Mouse (Mus musculus) myocyte (in vitro differentiated cells): ENCODE results near the gene Dct. TPM values are rescaled to one million over a fixed set of nuclear protein-coding genes. Genes with fewer than 3 reads are reported as not detected.

ENCODE experiments used
- H3K27me3 ChIP-seq: one replicate; pipeline ENCODE4 v1.6.1; 2011; ENCODE audit not compliant: control insufficient read depth, insufficient read depth, insufficient read length
- H3K36me3 ChIP-seq: one replicate; pipeline ENCODE4 v1.6.1; 2011; ENCODE audit not compliant: control insufficient read depth, insufficient read depth
- H3K4me2 ChIP-seq: one replicate; pipeline ENCODE4 v1.6.1; 2011; ENCODE audit warnings: low read depth, control low read depth
- H3K4me3 ChIP-seq: one replicate; pipeline ENCODE4 v1.5.1; 2011; ENCODE audit warnings: mild to moderate bottlenecking, control low read depth, moderate library complexity
- H3K79me2 ChIP-seq: one replicate; pipeline ENCODE4 v1.6.1; 2011; ENCODE audit not compliant: control insufficient read depth, insufficient read depth
- H3ac ChIP-seq: one replicate; pipeline ENCODE4 v1.6.1; 2011; ENCODE audit not compliant: control insufficient read depth, insufficient read length
- CEBPB ChIP-seq: IDR thresholded peaks from 2 replicates; pipeline ENCODE4 v1.6.1; 2011; ENCODE audit warnings: mild to moderate bottlenecking, moderate library complexity; ENCODE audit not compliant: poor library complexity, insufficient read depth, severe bottlenecking
- E2F4 ChIP-seq: IDR thresholded peaks from one replicate; pipeline ENCODE4 v1.6.1; 2011; ENCODE audit warnings: mild to moderate bottlenecking, control low read depth, moderate library complexity; ENCODE audit not compliant: insufficient read depth
- MAX ChIP-seq: IDR thresholded peaks from one replicate; pipeline ENCODE4 v1.6.1; 2011; ENCODE audit warnings: low read depth, mild to moderate bottlenecking, control low read depth
- MYOD1 ChIP-seq, 3 experiments: IDR thresholded peaks; one replicate each; pipeline ENCODE4 v1.6.1; 2011; ENCODE audit warnings: control low read depth in 2 of 3, low read depth in 2 of 3, mild to moderate bottlenecking in 2 of 3, moderate library complexity in 1 of 3; ENCODE audit not compliant: insufficient read length in 2 of 3, control insufficient read depth in 1 of 3
- MYOG ChIP-seq, 3 experiments: IDR thresholded peaks; one replicate each; pipeline ENCODE4 v1.6.1; 2011; ENCODE audit warnings: control low read depth in 2 of 3, low read depth in 2 of 3, mild to moderate bottlenecking in 2 of 3; ENCODE audit not compliant: insufficient read length in 2 of 3, control insufficient read depth in 1 of 3, insufficient read depth in 1 of 3
- POLR2A ChIP-seq: IDR thresholded peaks from one replicate; pipeline ENCODE4 v1.6.1; 2011; ENCODE audit warnings: low read depth, mild to moderate bottlenecking, control low read depth, moderate library complexity; ENCODE audit not compliant: insufficient read length
- POLR2AphosphoS2 ChIP-seq: IDR thresholded peaks from one replicate; pipeline ENCODE4 v1.6.1; 2011; ENCODE audit warnings: low read depth, control low read depth; ENCODE audit not compliant: insufficient read length
- REST ChIP-seq: IDR thresholded peaks from one replicate; pipeline ENCODE4 v1.6.1; 2011; ENCODE audit warnings: mild to moderate bottlenecking, control low read depth, moderate library complexity; ENCODE audit not compliant: insufficient read depth, insufficient read length
- SRF ChIP-seq: IDR thresholded peaks from one replicate; pipeline ENCODE4 v1.6.1; 2011; ENCODE audit warnings: low read depth; ENCODE audit not compliant: control insufficient read depth, insufficient read length
- TCF12 ChIP-seq: IDR thresholded peaks from one replicate; pipeline ENCODE4 v1.6.1; 2011; ENCODE audit warnings: mild to moderate bottlenecking, control low read depth; ENCODE audit not compliant: poor library complexity, insufficient read depth, severe bottlenecking
- TCF3 ChIP-seq: IDR thresholded peaks from one replicate; pipeline ENCODE4 v1.6.1; 2011; ENCODE audit warnings: low read depth, control low read depth; ENCODE audit not compliant: insufficient read length
- USF1 ChIP-seq: IDR thresholded peaks from one replicate; pipeline ENCODE4 v1.6.1; 2011; ENCODE audit warnings: low read depth, mild to moderate bottlenecking, control low read depth, moderate library complexity
- polyA plus RNA-seq: library from polyadenylated mRNA; unstranded; fragments of >200 nt; fragmentation: generic; extraction: Trizol; gene quantifications from one replicate; pipeline ENCODE4 v1.2.1, GENCODE M21; 2012; ENCODE audit warnings: missing spikeins

The Dct gene
- polyA plus RNA-seq, 1 experiment: 0.01 TPM

DNA sequence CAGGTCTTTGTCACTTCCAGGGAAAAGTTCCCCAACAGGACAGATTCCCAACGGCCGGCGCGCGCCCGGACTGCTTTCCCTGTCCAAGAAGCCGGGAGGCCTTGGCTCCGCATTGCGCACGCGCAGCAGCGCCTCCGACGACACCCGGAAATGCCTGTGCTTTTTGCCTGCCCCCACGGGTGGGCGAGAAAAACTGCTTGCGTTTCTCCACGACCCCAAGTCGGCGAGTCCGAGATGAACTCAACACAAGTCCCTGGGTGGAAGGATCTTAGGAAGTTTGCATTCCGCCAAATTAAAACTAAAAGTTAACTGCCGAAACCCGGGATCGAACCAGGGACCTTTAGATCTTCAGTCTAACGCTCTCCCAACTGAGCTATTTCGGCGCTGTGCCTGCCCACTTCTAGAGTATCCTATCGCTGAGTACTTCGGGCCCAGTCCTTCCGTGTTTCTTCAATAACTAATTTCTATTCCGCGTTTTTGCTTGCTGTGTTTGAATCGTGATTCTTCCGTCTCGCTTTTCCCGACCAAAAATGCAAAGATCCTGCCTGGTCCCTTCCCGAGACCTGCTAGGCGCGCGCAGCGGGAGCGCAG lies 37.3 kb upstream of the Dct start:
- peak overlapping the region; percentile 83 for H3K4me3 ChIP-seq
- H3K79me2 ChIP-seq: no peaks in the 10 kb centered on the region
- H3ac ChIP-seq: peak overlapping the region; percentile 16
- TF ChIP-seq MYOG (IDR thresholded peaks at IDR 0.05; ENCODE audit: control insufficient read depth in 1 of 3, insufficient read depth in 1 of 3, insufficient read length in 2 of 3, low read depth in 2 of 3) (no peak), MYOD1 (IDR thresholded peaks at IDR 0.05; ENCODE audit: control insufficient read depth in 1 of 3, insufficient read length in 2 of 3, low read depth in 2 of 3) (no peak), POLR2A (peak; percentile 38), USF1 (no peak), POLR2AphosphoS2 (no peak), TCF3 (no peak), E2F4 (no peak)
- H3K36me3 ChIP-seq: no peaks in the 10 kb centered on the region
- peak overlapping the region; percentile 88 for H3K4me2 ChIP-seq
- no peaks in the 10 kb centered on the region for H3K27me3 ChIP-seq

DNA sequence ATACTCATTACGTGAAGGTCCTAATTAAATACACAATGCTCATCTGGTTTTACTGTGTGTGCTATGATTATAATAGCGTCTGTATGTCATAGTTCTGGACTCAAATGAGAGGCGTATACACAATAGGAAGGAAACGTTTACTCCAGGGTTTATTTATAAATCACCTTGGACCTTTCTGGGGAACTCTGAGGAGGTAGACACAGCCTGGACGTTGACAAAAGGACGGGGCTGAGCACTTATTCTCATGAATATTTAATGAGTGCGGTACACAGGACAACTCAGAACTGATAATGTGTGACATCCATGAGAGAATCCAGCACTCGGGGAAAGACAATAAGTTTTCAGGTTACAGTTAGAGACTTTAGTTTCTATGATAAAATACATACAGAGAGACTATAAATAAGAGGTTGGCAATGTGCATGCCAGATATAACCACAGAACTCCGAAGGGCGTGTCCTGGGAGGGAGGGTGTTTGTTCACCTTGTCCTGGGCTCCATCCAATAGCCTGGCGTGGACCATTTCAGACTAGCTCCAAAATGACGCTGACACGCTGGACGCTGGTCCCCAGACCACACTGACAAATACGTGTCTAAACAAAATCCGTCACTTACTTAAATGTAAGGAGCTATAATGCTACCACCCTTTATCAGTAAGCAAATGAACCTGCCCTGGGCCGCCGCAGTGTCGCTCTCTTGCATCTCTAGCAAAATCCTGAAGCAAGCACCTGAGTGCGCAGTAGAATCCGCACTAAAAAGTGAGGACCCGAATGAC lies 36.6 kb upstream of the Dct start:
- Histone ChIP-seq H3K79me2 (no peaks in the 10 kb centered on the region), H3K4me2 (peak overlapping the region; percentile 88), H3K4me3 (peak overlapping the region; percentile 83), H3ac (no peak overlapping the region), H3K36me3 (no peaks in the 10 kb centered on the region), H3K27me3 (peaks cover 4% of the 10 kb centered on the region)
- TF ChIP-seq MAX: no peak
- TF ChIP-seq E2F4: no peak
- no peak for TF ChIP-seq REST
- no peak for TF ChIP-seq TCF12
- no peak for TF ChIP-seq SRF
- TF ChIP-seq POLR2AphosphoS2: no peak
- TF ChIP-seq TCF3: no peak
- no peak for TF ChIP-seq MYOD1 (IDR thresholded peaks at IDR 0.05; ENCODE audit: control insufficient read depth in 1 of 3, insufficient read length in 2 of 3, low read depth in 2 of 3)
- no peak for TF ChIP-seq MYOG (IDR thresholded peaks at IDR 0.05; ENCODE audit: control insufficient read depth in 1 of 3, insufficient read depth in 1 of 3, insufficient read length in 2 of 3, low read depth in 2 of 3)
- TF ChIP-seq POLR2A: no peak
- no peak for TF ChIP-seq USF1

DNA sequence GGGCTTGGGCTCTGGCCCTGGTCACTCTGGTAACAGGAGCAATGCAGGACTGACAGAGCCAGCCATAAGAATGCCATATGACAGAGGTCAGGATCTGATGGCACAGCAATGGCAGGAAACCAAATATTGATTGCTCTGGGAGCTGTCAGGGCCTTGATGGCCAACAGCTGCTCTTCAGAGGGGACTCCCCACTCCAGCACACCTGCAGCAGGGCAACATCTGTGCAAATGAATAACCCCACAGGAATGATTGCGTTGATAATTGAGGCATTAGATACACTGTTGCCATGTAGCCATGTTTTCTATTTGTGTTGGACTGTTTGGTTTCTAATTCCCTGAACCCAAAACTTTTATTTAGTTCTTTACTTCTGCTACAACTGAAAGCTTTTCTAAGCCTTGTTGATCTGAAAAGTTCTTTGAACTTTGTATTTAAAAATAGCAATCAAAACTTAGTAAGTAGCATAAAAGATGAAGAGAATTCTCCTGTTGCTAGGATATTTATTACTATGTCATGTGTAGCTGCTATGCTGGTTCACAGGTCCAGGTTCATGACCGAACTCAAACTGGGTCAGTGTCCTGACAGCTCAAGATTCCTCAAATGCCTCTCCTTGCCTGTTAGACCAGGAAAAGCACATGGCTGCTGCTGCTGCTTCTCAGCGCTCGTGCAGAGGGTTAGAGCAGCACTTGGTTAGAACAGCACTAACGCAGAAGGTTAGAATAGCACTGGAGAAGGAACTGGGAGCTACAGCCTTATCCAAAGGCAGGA lies 34.4 kb upstream of the Dct start:
- Histone ChIP-seq H3K79me2 (no peaks in the 10 kb centered on the region), H3ac (no peak overlapping the region), H3K4me3 (no peak overlapping the region), H3K4me2 (no peak overlapping the region), H3K36me3 (no peaks in the 10 kb centered on the region), H3K27me3 (peaks cover 23% of the 10 kb centered on the region)
- no peak for TF ChIP-seq CEBPB
- TF ChIP-seq MAX: no peak
- TF ChIP-seq TCF3: no peak
- TF ChIP-seq TCF12: no peak
- no peak for TF ChIP-seq SRF
- no peak for TF ChIP-seq POLR2AphosphoS2
- TF ChIP-seq REST: no peak
- no peak for TF ChIP-seq POLR2A
- TF ChIP-seq USF1: no peak
- no peak for TF ChIP-seq MYOD1 (IDR thresholded peaks at IDR 0.05; ENCODE audit: control insufficient read depth in 1 of 3, insufficient read length in 2 of 3, low read depth in 2 of 3)

DNA sequence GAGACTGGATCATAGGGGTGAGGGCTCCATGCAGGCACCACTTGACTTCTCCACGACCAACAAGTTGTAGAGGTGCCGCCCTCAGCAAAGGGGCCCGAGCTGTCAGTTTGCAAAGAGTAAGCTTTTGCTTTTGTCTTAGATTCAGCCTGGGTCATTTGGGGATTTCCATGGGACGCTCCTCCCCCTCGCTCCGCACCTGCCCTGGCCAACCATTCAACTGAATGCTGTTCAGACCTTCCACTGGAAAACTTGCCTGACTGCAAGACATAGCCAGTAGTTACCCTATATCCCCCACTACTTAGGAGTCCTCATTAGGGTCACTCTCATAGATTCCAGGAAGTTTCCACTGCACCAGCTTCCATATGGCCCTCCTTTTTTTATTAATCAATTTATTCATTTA lies 31.8 kb upstream of the Dct start:
- Histone ChIP-seq H3K36me3 (no peaks in the 10 kb centered on the region), H3K4me2 (no peak overlapping the region), H3K27me3 (peaks cover 23% of the 10 kb centered on the region), H3K79me2 (no peaks in the 10 kb centered on the region), H3K4me3 (no peak overlapping the region), H3ac (no peak overlapping the region)
- TF ChIP-seq TCF3: no peak
- TF ChIP-seq SRF: no peak
- no peak for TF ChIP-seq E2F4
- no peak for TF ChIP-seq MYOD1 (IDR thresholded peaks at IDR 0.05; ENCODE audit: control insufficient read depth in 1 of 3, insufficient read length in 2 of 3, low read depth in 2 of 3)
- TF ChIP-seq MYOG (IDR thresholded peaks at IDR 0.05; ENCODE audit: control insufficient read depth in 1 of 3, insufficient read depth in 1 of 3, insufficient read length in 2 of 3, low read depth in 2 of 3): no peak
- TF ChIP-seq POLR2AphosphoS2: no peak
- no peak for TF ChIP-seq USF1
- no peak for TF ChIP-seq POLR2A
- no peak for TF ChIP-seq MAX
- TF ChIP-seq CEBPB: no peak
- TF ChIP-seq TCF12: no peak
- no peak for TF ChIP-seq REST
